Mouse (Mus musculus) MN1 (cell line): ENCODE results near the gene Cwc22.

Experiments used
- DNase-seq: peaks from one replicate; pipeline ENCODE4 v3.0.0-alpha.2; 2016; ENCODE audit warnings: low spot score

Cwc22 gene

GRCm38 (mm10) chr2:77925187-77925924, 20.8 kb downstream of the Cwc22 start:
- no peak for DNase-seq

- DNase-seq, result no peak
Measured at GRCm38 (mm10) chr2:77924003-77924402, 22.2 kb downstream of the Cwc22 start.

- no peak for DNase-seq
Measured at GRCm38 (mm10) chr2:77923182-77923581, 23.0 kb downstream of the Cwc22 start.

- DNase-seq, result no peak
Measured at GRCm38 (mm10) chr2:77921307-77921706, 24.9 kb downstream of the Cwc22 start.

GRCm38 (mm10) chr2:77920621-77921020, 25.6 kb downstream of the Cwc22 start:
- no peak for DNase-seq

- no peak for DNase-seq
Measured at GRCm38 (mm10) chr2:77918474-77918873, 27.7 kb downstream of the Cwc22 start.

- no peak for DNase-seq
Measured at GRCm38 (mm10) chr2:77918006-77918405, 28.2 kb downstream of the Cwc22 start.

- no peak for DNase-seq
Measured at GRCm38 (mm10) chr2:77917360-77917734, 28.8 kb downstream of the Cwc22 start.

GRCm38 (mm10) chr2:77916586-77917359, 29.4 kb downstream of the Cwc22 start:
- no peak for DNase-seq

GRCm38 (mm10) chr2:77915187-77915586, 31.0 kb downstream of the Cwc22 start:
- DNase-seq, result no peak

- no peak for DNase-seq
Measured at GRCm38 (mm10) chr2:77913628-77914027, 32.5 kb downstream of the Cwc22 start.

- no peak for DNase-seq
Measured at GRCm38 (mm10) chr2:77912197-77912596, 34.0 kb downstream of the Cwc22 start.

- DNase-seq, result no peak
Measured at GRCm38 (mm10) chr2:77911452-77911851, 34.7 kb downstream of the Cwc22 start.

GRCm38 (mm10) chr2:77910216-77910615, 36.0 kb downstream of the Cwc22 start:
- DNase-seq, result no peak

GRCm38 (mm10) chr2:77907164-77907563, 39.0 kb downstream of the Cwc22 start:
- no peak for DNase-seq

GRCm38 (mm10) chr2:77905023-77905422, 41.2 kb downstream of the Cwc22 start:
- no peak for DNase-seq

- DNase-seq, result no peak
Measured at GRCm38 (mm10) chr2:77904495-77904894, 41.7 kb downstream of the Cwc22 start.

- no peak for DNase-seq
Measured at GRCm38 (mm10) chr2:77903979-77904378, 42.2 kb downstream of the Cwc22 start.

GRCm38 (mm10) chr2:77903098-77903497, 43.1 kb downstream of the Cwc22 start:
- DNase-seq, result no peak

GRCm38 (mm10) chr2:77901269-77901668, 44.9 kb downstream of the Cwc22 start:
- DNase-seq, result no peak

- DNase-seq, result no peak
Measured at GRCm38 (mm10) chr2:77900741-77901140, 45.4 kb downstream of the Cwc22 start.

GRCm38 (mm10) chr2:77900111-77900510, 46.1 kb downstream of the Cwc22 start:
- no peak for DNase-seq

- no peak for DNase-seq
Measured at GRCm38 (mm10) chr2:77898436-77898835, 47.7 kb downstream of the Cwc22 start.
